Mouse (Mus musculus) lung, adult 2 months (tissue): ENCODE results near the gene Hecw2.

Source experiments
- CTCF ChIP-seq: fragments of 200-500 bp; IDR thresholded peaks from 2 replicates; pipeline ENCODE4 v1.5.1; 2011; ENCODE audit warnings: mild to moderate bottlenecking, low read length, control low read depth; ENCODE audit not compliant: insufficient read depth
- POLR2A ChIP-seq: fragments of 200-500 bp; IDR thresholded peaks from 2 replicates; pipeline ENCODE4 v1.6.1; 2011; ENCODE audit warnings: low read depth, mild to moderate bottlenecking, control low read depth, low read length, borderline replicate concordance; ENCODE audit errors: extremely low read depth

DNA sequence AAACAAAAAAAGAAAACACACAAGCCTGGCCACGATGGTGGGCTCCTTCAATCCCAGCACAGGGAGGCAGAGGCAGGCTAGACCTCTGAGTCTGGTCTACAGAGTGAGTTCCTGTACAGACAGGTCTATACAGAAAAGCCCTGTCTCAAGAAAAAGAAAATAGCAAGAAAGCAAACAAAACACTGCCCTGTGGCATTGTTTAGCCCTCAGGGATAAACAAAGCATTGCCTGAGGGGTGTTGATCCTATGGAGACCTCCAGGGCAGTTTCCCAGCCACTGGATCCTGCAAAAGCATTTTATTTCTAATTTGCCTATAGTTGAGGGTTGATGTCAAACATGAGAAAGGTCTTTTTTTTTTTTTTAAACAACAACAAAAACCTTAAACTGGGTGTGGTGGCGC lies 327.7 kb downstream of the Hecw2 start:
- TF ChIP-seq CTCF = no peak
- no peak for TF ChIP-seq POLR2A
